Mouse (Mus musculus) embryonic fibroblast, embryonic 13.5 days (primary cell): ENCODE measurements around the gene Nlk.

ENCODE experiments used
- CTCF ChIP-seq: IDR thresholded peaks from 2 replicates; pipeline ENCODE4 v1.5.1; 2011; ENCODE audit warnings: mild to moderate bottlenecking, control low read depth, low read length, moderate library complexity, borderline replicate concordance; ENCODE audit not compliant: insufficient read depth
- POLR2A ChIP-seq: IDR thresholded peaks from 2 replicates; pipeline ENCODE4 v1.6.1; 2011; ENCODE audit warnings: low read depth, mild to moderate bottlenecking, control low read depth, low read length, moderate library complexity

DNA sequence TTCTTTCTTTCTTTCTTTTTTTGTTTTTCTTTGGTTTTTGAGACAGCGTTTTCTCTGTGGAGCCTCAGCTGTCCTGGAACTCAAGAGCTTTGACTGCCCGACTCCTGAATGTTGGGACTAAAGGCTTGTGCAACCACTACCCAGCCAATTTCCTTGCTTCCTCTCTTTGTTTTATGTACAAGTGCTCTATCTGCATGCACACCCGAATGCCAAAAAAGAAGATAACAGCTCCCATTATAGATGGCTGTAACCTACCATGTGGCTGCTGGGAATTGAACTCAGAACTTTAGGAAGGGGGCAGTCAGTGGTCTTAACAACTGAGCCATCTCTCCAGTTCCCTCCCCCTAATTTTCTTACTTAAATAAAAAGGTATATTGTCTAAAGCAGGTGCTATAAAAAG lies 77.0 kb downstream of the Nlk start:
- TF ChIP-seq POLR2A (no peak), CTCF (no peak)
